Mouse (Mus musculus): Measurements from ENCODE around the gene Usp38.
A peak's percentile ranks its signal among the peaks of the same experiment; 100 is the strongest.

The Usp38 gene

DNA sequence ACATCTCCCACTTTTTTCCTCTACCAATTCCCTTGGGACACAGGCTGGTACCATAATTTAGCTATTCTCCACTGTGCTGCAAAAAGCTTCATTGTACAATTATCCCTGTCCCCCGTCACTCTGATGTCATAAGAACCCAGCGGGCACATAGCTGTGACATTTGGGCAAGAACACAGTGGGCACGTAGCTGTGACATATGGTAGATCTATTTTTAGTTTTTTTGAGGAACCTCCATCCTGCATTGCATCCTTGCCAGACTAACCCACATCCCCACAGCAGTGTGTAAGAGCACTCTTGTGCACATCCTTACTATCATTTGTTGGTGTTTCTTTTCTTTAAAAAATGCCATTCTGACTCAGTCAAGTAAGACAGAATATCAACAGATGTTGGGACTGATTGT lies 71.0 kb downstream of the Usp38 start:
- DNase-seq (ENCODE audit: low read depth, low spot score) = peak; percentile 26
- H3K36me3 ChIP-seq (ENCODE audit: control insufficient read depth, insufficient read depth, low read length, poor library complexity, severe bottlenecking) = no peaks in the 10 kb centered on the region

DNA sequence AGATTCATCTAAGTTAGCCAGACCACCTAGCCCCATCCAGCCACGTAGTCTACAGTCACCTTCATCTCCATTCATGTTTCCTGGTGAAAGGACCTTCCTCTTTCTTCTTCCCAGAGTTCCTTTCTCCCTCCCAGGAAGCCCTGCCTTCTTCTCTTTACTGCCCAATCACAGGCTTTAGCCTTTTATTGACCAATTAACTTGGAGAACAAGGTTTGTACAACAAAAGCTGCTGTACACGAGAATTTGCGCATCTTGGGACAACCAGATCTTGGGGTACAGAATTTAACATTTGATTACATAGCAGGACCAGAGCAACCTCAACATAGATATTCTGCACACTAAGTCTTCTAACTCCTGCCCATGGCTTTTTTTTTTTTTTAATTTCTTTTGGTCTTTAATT lies 73.1 kb downstream of the Usp38 start:
- no peaks in the 10 kb centered on the region for H3K27me3 ChIP-seq (ENCODE audit: control insufficient read depth, insufficient read depth, low read length, poor library complexity, severe bottlenecking)
- no peaks in the 10 kb centered on the region for H3K36me3 ChIP-seq (ENCODE audit: control insufficient read depth, insufficient read depth, low read length, poor library complexity, severe bottlenecking)
- DNase-seq (ENCODE audit: low read depth, low spot score) = no peak

More for the DNA sequence above, 71.0 kb downstream of the Usp38 start:
- H3K27me3 ChIP-seq (ENCODE audit: control insufficient read depth, insufficient read depth, low read length, poor library complexity, severe bottlenecking) = no peaks in the 10 kb centered on the region

DNA sequence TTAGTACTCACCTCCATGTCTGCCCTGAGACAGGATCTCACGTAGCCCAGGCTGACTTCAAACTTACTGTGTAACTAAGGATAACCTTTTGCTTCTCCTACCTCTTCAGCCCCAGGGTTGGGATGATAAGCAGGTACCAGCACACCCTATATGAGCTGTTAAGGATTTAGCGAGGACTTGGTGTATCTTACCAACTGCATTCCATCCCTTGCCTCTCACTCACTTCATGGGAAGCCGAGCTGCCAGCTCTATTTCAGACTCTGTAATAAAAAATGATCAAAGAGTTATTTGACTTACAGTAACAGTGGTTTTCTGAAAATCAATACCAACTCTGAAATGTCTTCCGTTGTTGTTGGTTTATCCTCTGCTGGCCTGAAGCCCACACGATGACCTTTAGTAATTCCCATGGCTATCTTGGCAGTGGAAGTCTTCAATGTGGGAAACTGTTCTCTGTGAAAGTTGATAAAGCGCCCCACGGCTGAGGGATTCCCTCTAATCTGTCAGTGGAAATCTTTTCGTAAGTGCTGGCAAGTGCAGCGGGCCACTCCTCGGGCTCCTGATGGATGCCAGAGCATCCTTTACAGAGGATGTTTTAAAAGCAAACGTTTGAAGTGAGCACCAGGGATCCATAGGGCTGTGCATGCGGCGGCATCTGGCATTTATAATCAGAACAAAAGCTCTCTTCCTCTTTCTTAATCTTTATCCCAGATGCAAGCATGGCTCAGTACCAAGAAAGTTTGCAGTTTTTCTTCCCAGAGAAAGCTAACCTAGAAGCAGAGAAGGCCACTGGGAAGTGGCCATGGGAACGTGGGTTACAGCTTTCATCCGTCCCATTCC lies 76.7 kb downstream of the Usp38 start:
- Histone ChIP-seq H3K36me3 (ENCODE audit: control insufficient read depth, insufficient read depth, low read length, poor library complexity, severe bottlenecking) (no peaks in the 10 kb centered on the region), H3K27me3 (ENCODE audit: control insufficient read depth, insufficient read depth, low read length, poor library complexity, severe bottlenecking) (no peaks in the 10 kb centered on the region)
- no peak for DNase-seq (ENCODE audit: low read depth, low spot score)
